Mouse (Mus musculus): ENCODE data around the gene Abcc4. TPM values are rescaled to one million over a fixed set of nuclear protein-coding genes. Genes with fewer than 3 reads are reported as not detected.
"Not testable (repeated sequence)": the region's sequence is repeated elsewhere in the genome, so short reads cannot be mapped to it uniquely, and the experiment has no call there.

Abcc4 gene
- total and polyA plus RNA-seq, 2 experiments from 2014 or later: 2.4 to 3.6 TPM

DNA sequence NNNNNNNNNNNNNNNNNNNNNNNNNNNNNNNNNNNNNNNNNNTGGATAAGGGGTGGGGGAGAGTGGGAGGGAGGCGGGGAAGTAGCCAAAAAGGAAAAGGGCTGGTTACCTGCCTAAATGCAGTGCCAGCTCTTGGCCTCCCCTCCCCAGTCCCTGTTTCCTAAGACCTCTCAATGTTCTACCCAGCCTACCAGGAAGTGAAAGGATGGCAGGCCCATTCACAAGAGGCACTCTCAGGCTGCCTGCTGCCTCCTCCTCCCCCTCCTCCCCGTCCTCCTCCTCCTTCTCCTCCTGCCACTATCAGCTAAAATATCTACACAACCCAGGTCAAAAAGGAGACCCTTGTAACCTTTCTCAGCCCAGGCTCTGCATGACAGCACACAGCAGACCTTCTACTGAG lies 51.1 kb downstream of the Abcc4 start:
- H3K27ac ChIP-seq (ENCODE audit: low read depth, low read length): no peak overlapping the region
- no peaks in the 10 kb centered on the region for H3K9me3 ChIP-seq (ENCODE audit: low read length)
- ATAC-seq (ENCODE audit: low FRiP score) (no peak), DNase-seq (ENCODE audit: low spot score) (no peak)
- H3K9ac ChIP-seq (replicated peaks; ENCODE audit: low read length, poor library complexity, severe bottlenecking): no peak overlapping the region
- no peak overlapping the region for H3K4me3 ChIP-seq (ENCODE audit: low read depth, low read length)
- WGBS: 65% methylated on average over 2 of the region's 2 CpGs
- H3K27me3 ChIP-seq (ENCODE audit: insufficient read depth, low read length): no peaks in the 10 kb centered on the region
- no peaks in the 10 kb centered on the region for H3K36me3 ChIP-seq (ENCODE audit: insufficient read depth, low read length)
- no peak overlapping the region for H3K4me2 ChIP-seq (ENCODE audit: low read depth, low read length, poor library complexity, severe bottlenecking)
- no peak for TF ChIP-seq CTCF (IDR thresholded peaks at IDR 0.05)
- no peaks in the 10 kb centered on the region for H3K4me1 ChIP-seq (ENCODE audit: insufficient read depth, low read length)

DNA sequence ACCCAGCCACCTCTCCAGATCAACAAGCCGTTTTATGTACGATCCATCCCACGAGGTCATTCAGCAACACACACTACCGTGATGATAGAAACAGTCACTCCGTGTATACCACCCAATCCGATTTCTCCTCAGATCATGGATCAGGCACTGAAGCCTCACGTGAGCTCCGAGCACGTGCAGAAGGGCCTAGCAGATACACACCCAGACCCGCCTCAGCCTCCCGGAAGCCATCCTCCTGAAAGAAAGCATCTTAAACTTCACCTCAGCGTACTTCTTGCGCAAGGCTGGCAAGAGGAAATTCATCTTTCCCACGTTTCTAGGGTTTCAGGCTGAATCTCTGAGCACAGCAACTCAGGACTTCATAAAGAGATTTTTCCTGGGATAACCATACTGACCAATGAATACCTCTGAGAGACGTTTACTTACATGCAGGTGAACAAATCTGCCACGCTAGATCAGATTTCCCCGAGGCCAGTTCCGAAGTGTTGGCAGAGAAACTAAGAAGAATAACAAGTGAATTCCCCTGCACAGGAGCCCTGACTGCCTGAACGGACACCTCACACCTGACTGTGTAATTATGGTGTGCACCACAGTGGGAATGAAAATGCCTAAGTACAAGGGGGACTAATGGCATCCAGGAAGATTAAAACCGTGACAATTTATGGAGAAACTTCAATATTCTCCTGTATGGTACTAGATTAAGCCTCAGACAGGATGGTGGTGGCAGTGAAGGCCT lies 54.1 kb downstream of the Abcc4 start:
- no peak overlapping the region for H3K4me2 ChIP-seq (ENCODE audit: low read depth, low read length, poor library complexity, severe bottlenecking)
- H3K9me3 ChIP-seq (ENCODE audit: low read length): no peaks in the 10 kb centered on the region
- WGBS: 90% methylated on average over 20 of the region's 20 CpGs
- no peak overlapping the region for H3K4me3 ChIP-seq (ENCODE audit: low read depth, low read length)
- no peak for ATAC-seq (ENCODE audit: low FRiP score)
- no peak for TF ChIP-seq CTCF (IDR thresholded peaks at IDR 0.05)
- H3K4me1 ChIP-seq (ENCODE audit: insufficient read depth, low read length): no peaks in the 10 kb centered on the region
- H3K36me3 ChIP-seq (ENCODE audit: insufficient read depth, low read length): no peaks in the 10 kb centered on the region
- no peak for DNase-seq (ENCODE audit: low spot score)
- no peak overlapping the region for H3K27ac ChIP-seq (ENCODE audit: low read depth, low read length)
- H3K27me3 ChIP-seq (ENCODE audit: insufficient read depth, low read length): no peaks in the 10 kb centered on the region
- H3K9ac ChIP-seq (replicated peaks; ENCODE audit: low read length, poor library complexity, severe bottlenecking): no peak overlapping the region

GRCm38 (mm10) chr14:118649895-118650256 lies 56.1 kb downstream of the Abcc4 start:
- ATAC-seq (ENCODE audit: low FRiP score) (no peak), DNase-seq (ENCODE audit: low spot score) (no peak)
- Histone ChIP-seq H3K27me3 (ENCODE audit: insufficient read depth, low read length) (no peaks in the 10 kb centered on the region), H3K4me3 (ENCODE audit: low read depth, low read length) (no peak overlapping the region), H3K36me3 (ENCODE audit: insufficient read depth, low read length) (no peaks in the 10 kb centered on the region), H3K4me2 (ENCODE audit: low read depth, low read length, poor library complexity, severe bottlenecking) (no peak overlapping the region), H3K9me3 (ENCODE audit: low read length) (no peaks in the 10 kb centered on the region), H3K27ac (ENCODE audit: low read depth, low read length) (no peak overlapping the region), H3K9ac (replicated peaks; ENCODE audit: low read length, poor library complexity, severe bottlenecking) (no peak overlapping the region), H3K4me1 (ENCODE audit: insufficient read depth, low read length) (no peaks in the 10 kb centered on the region)
- 98% methylated on average over 2 of the region's 2 CpGs for WGBS
- TF ChIP-seq CTCF (IDR thresholded peaks at IDR 0.05): no peak

DNA sequence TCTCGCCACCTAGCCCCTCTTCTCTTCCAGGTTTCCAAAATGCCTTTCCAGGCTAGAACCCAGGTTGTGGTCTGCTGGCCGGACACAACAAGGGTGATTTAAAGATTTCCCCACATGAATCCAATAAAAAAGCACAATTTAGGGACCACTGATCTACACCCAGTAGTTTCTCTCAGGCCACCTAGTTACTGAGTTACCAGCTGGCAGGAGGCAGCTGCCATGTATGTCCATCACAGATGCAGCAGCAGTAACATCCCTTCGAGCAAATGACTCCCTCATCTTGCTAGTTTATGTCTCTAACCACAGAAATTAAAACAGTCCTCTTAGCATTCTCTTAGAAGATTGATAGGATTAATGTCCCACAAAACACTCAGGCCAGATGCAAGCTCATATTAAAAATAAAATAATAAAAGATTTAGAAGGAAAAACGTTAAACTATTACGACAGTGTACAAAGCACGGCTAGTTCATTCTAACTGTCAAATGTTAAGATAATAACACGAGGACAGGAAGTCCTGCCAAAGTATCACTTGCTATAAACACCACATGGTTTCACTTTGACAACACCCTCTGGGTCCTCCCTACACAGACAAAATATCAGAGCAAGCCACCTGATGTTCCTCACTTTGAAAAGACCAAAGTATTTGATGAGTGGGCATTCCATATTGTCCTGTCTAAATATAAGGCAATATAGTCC lies 56.7 kb downstream of the Abcc4 start:
- no peak for ATAC-seq (ENCODE audit: low FRiP score)
- no peak overlapping the region for H3K9ac ChIP-seq (replicated peaks; ENCODE audit: low read length, poor library complexity, severe bottlenecking)
- no peak for DNase-seq (ENCODE audit: low spot score)
- no peak for TF ChIP-seq CTCF (IDR thresholded peaks at IDR 0.05)
- 85% methylated on average over 6 of the region's 7 CpGs for WGBS
- H3K4me3 ChIP-seq (ENCODE audit: low read depth, low read length): no peak overlapping the region
- no peak overlapping the region for H3K4me2 ChIP-seq (ENCODE audit: low read depth, low read length, poor library complexity, severe bottlenecking)
- H3K27ac ChIP-seq (ENCODE audit: low read depth, low read length): no peak overlapping the region
- H3K27me3 ChIP-seq (ENCODE audit: insufficient read depth, low read length): no peaks in the 10 kb centered on the region
- H3K4me1 ChIP-seq (ENCODE audit: insufficient read depth, low read length): no peaks in the 10 kb centered on the region
- no peaks in the 10 kb centered on the region for H3K36me3 ChIP-seq (ENCODE audit: insufficient read depth, low read length)
- H3K9me3 ChIP-seq (ENCODE audit: low read length): no peaks in the 10 kb centered on the region

- H3K9ac ChIP-seq (replicated peaks; ENCODE audit: low read length, poor library complexity, severe bottlenecking); H3K4me2 ChIP-seq (ENCODE audit: low read depth, low read length, poor library complexity, severe bottlenecking); H3K4me3 ChIP-seq (ENCODE audit: low read depth, low read length); H3K27ac ChIP-seq (ENCODE audit: low read depth, low read length); H3K4me1 ChIP-seq (ENCODE audit: insufficient read depth, low read length); H3K9me3 ChIP-seq (ENCODE audit: low read length); H3K36me3 ChIP-seq (ENCODE audit: insufficient read depth, low read length); DNase-seq (ENCODE audit: low spot score); H3K27me3 ChIP-seq (ENCODE audit: insufficient read depth, low read length); ATAC-seq (ENCODE audit: low FRiP score): not testable (repeated sequence)
- 82% methylated on average over 12 of the region's 13 CpGs for WGBS
These were observed 63.0 kb downstream of the Abcc4 start for GRCm38 (mm10) chr14:118642940-118643591.

DNA sequence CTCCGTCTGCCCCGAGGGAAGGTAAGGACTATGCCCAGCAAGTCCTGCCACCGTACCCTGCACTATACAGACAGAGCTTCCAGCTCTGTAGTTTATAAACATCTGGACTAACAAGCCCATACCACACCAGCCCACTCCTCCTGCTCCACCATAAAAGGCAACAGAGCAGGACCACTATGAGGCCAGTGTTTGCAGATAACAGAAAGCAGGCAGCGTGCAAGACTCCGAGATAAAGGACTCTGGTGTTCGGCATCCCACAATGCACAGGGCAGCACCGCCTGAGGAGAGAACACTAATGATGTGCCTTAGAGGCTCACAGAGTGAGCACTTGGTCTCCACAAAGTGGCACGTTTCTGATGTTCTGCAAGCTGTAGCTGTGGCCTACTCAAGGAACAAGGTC lies 63.9 kb downstream of the Abcc4 start:
- Histone ChIP-seq H3K36me3 (ENCODE audit: insufficient read depth, low read length) (no peaks in the 10 kb centered on the region), H3K9me3 (ENCODE audit: low read length) (no peaks in the 10 kb centered on the region), H3K27ac (ENCODE audit: low read depth, low read length) (no peak overlapping the region), H3K4me3 (ENCODE audit: low read depth, low read length) (no peak overlapping the region), H3K9ac (replicated peaks; ENCODE audit: low read length, poor library complexity, severe bottlenecking) (no peak overlapping the region), H3K4me1 (ENCODE audit: insufficient read depth, low read length) (no peaks in the 10 kb centered on the region), H3K27me3 (ENCODE audit: insufficient read depth, low read length) (no peaks in the 10 kb centered on the region), H3K4me2 (ENCODE audit: low read depth, low read length, poor library complexity, severe bottlenecking) (no peak overlapping the region)
- no peak for TF ChIP-seq CTCF (IDR thresholded peaks at IDR 0.05)
- 86% methylated on average over 8 of the region's 8 CpGs for WGBS
- ATAC-seq (ENCODE audit: low FRiP score) (no peak), DNase-seq (ENCODE audit: low spot score) (no peak)

Data from midbrain, postnatal 0 days (tissue).